Mouse (Mus musculus): ENCODE data around the gene Zbtb37.
A peak's percentile ranks its signal among the peaks of the same experiment; 100 is the strongest.

Gene Zbtb37

DNA sequence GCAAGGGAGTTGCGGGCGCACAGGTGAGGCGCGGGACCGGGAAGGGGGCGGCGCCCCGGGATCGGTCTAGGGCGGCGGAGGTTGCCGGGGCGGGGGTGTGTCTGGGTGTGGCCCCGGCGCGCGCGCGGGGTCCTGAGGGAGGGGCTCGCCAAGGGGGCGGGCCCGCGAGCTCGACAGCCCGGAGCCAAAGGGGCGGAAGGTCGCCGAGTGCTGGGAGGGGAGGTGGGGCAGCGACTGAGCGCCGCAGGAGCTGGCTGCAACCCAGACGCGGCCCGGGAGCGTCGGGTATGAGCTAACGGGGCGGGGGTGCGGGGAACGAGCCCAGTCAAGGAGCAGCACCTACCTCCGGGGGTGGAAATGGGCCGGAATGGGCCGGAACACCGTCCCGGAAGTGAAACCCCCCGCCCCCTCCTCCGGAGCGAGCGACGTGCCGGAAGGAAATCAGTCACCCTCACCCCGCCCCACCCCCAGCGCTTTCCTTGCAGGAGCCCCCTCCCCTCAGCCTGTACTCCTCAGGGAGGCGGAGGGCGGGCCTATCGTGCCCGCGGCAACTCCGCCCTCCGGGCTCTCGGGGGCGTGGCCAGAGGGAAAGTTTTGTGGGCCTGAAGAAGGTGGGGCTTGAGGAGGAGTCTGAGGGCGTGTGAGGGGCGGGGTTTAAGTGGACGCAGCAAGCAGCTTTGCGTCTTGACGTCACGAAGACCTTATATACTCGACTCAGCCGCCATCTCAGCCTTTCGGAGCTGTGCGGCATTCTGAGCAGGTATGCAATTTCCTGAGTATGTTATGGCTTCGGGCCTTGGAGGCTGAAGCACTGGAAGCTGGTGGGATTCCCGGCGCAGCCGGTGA, at the start of gene Zbtb37:
Zbtb37 (minus strand) TSS at position 415 of the 846 bp plus-strand sequence.
- DNase-seq = peak; percentile 98

DNA sequence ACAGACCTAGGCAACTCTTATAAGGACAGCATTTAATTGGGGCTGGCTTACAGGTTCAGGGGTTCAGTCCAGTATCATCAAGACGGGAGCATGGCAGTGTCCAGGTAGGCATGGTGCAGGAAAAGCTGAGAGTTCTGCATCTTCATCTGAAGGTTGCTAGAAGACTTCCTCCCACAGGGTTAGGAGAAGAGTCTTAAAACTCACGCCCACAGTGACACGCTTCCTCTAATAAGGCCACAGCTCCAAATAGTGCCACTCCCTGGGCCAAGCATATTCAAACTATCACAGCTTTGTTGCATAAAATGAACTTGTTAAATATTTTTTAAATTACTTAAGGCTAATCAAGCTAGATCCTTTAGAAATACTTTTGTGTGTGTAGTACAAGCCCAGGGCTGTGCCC, 42.6 kb upstream of the Zbtb37 start:
- DNase-seq = no peak

DNA sequence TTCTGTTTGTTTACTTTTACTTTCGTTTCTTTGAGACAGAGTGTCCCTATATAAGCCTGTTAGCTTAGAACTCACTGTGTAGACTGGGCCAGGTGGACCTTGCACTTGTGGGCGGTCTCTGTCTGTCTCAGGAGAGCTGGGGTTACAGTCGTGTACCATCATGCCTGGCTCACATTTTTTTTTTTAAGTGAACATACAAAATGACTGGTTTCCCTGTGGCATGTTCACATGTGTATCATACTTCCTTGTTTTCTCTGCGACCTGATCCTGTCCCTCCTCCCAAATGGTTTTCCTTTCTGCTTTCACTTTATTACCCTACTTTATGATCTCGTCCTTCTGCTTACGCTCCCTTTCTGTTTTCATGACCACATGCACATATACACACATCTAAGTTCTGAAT, 41.6 kb upstream of the Zbtb37 start:
- no peak for DNase-seq

DNA sequence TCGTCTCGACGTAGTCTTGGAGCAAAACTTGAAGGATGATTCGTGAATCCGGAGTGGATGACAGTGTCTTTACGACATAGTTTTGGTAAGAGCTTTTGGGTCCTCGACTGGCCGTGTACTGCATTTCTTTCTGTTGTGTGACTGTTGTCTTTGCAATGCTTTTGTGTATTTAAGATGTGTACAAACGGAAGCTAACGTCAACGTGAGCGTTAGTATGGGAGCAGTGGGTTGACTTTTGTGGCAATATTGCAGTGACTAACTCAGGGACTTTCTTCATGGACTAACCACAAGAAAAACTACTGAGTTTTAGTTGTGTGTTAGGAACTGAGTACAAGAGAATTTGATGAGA, 36.6 kb upstream of the Zbtb37 start:
- no peak for DNase-seq

DNA sequence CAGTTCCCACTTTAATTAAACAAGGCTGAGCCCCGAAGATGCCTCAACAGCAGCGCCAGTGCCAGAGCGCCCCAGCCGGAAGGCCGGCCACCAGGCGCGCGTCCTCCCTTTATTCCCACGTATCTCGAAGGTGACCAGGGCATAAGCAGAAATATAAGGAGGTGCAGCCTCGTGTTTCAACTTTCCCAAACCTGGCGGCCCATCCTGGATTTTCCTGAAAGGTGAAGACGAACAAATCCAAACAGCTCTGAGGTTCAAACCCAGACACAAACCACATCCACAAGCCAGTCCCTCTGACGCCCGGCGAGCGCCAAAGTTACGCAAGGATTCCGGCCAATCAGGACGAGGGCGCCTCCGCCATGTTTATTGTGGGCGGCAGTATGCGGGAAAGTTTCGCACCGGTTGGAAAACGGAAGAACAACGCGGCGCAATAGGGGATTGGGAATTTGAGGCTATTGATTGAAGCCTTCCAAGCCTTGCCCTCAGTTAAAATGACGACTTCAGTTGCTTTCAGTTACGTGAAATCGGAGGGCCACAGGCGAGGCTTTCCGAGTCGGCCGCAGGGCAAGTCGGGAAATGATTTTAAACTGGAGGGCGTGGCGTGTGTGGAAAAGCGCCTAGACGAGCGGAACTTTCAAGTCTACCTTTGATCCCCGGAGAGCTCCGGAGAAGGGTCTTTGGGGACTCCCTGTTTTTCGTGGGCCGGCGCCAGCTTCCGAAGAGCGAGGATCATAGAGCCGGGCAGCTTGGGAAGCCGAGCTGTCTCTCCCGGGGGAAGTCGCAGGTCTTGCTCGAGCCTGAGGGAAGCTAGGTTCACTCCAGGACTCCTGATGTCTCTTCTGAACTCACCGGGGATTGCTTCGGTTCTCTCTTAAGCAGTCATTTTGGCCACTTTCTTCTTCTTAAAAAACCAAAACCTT, 36.0 kb upstream of the Zbtb37 start, which contains the start of the genes Dars2 and Cenpl:
Dars2 (minus strand) TSS at position 307 of the 920 bp plus-strand sequence.
Cenpl (plus strand) TSS at position 362 of the 920 bp plus-strand sequence.
- peak; percentile 96 for DNase-seq

DNA sequence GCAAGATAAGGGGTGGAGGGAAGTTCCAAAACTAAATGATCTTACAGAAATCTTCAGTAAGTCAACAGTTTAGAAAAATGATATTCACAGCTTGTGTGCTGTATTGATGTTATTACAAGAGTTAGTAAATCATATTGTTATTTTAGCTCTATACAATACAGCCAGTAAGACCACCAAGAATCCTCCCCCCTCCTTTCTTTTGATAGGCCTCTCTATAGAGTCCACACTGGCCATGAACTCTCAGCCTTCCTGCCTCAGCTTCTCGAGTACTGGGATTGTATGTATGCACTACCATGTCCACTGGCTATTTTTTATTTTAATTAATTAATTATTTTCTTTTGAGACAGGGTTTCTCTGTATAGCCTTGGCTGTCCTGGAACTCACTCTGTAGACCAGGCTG, 28.7 kb upstream of the Zbtb37 start:
- DNase-seq = no peak

DNA sequence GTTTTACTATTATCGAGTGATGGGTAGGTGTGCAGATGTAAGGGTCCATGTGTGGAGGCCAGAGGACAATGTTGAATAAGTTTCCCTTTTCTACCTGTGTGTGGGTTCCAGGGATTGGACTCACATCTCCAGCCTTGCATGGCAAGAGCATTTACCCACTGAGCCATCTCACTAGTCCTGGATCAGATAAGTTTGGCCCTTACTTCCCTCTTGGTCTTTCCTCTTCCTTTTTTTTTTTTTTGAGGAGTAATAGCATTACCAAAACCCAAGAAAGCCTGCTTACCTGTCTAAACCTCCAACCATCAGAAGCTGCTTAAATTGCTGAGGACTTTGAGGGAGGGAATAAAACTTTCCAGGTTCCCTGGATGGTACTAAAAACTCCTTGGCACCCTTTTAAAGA, 22.5 kb upstream of the Zbtb37 start:
- no peak for DNase-seq

DNA sequence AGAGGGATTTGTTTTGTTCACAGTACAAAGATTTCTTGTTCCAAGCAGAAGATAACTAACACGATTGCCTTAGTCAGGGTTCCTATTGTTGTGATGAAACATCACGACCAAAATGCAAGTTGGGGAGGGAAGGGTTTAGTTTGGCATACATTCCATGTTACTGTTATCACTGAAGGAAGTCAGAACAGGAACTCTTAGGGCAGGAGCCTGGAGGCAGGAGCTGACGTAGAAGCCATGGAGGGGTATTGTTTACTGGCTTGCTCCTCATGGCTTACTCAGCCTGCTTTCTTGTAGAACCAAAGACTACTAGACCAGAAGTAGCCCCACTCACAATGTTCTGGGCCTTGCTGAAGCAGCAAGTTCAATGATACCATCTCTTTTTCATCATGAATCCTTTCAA, 12.3 kb upstream of the Zbtb37 start:
- DNase-seq = no peak

DNA sequence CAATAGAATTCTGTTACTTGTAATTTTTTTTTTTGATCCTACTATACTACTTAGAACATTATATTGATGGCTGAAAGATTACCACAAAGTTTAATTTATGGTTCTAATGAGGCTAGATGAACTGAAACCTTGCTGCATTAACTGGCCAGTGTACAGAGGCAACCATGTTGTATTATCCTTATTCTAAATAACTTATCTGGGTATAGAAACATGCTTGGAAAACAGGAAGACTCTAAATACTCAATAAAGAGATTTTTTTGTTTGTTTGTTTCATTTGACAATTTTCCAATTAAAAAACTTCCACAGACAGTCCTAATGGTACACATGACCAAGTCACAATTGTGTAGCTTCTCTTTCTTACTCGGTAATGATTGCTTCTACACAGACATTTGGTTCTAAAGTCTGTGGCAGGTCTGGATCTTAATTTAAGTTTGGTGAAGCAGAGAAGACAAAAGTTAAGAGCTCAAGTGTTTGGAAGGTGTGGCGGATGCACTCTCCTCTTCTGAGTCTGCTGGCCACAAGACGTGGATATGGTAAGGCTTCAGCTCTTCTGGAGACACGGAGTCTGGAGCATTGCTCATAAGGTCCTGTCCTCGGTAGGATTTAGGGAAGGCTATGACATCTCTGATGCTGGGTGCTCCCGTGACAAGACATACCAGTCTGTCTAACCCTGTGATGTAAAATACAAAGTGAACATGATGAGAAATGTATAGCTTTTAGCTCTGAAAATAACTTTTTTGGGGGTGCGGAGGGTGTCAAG, 6.8 kb upstream of the Zbtb37 start:
- DNase-seq = no peak

DNA sequence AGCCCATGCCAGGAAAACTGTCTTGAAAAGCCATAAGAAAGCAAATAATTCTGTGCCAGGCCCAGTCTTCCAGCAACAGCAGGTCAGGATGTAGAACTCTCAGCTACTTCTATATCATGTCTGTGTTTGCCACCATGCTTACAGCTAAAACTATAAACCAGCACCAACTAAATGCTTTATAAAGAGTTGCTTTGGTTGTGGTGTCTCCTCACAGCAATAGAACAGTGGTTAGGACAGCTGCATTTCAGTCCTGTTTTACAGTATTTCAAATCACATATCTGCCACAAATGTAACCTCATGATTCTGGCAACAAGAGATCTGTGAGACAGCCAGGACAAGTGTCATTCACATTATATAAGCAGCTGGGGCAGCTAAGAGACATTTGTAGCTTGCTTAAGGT, 6.2 kb upstream of the Zbtb37 start:
- no peak for DNase-seq

DNA sequence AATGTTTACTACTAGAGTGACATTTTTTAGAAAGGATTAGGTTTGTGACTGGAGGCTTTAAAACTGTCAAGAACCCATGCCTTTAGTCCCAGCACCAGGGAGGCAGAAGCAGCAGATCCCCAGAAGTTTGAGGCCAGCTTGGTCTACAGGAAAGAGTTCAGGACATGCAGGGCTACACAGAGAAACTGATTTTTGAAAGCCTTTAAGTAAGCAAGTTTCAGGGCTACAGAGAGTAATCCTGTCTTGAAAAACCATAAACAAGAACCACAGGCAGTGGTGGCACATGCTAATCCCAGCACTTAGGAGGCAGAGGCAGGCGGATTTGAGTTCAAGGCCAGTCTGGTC, 5.7 kb upstream of the Zbtb37 start:
- no peak for DNase-seq

DNA sequence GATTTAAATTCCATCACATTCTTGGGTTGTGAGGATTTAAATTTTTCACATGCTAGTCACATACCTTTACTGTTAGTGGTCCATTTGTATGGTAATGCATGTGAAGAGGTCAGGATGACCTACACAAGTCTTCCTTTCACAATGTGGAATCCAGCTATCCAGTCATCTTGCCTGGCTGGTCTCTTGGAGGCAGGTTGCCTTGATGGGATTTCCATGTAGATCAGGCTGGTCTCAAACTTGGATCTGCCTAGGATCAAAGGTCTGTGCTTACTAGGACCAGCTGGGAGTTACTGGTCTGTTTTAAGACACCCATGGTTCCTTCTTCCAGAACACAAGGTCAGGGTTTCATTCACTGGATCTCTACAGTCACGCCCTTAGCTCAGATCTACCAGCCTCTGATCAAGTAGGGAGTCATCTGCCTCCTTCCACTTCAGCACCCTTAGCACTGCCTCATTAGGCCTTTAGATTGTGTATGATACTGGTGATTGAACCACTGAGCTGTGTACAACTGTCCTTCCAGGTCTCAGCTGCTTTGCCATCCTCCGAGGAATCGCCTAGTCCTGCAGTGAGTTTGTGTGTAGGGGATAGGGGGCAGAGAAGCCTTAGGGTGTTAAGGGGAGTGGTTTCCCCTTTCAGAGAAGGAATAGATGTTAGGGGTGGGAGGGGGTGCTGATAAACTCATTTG, 5.2 kb upstream of the Zbtb37 start:
- no peak for DNase-seq

DNA sequence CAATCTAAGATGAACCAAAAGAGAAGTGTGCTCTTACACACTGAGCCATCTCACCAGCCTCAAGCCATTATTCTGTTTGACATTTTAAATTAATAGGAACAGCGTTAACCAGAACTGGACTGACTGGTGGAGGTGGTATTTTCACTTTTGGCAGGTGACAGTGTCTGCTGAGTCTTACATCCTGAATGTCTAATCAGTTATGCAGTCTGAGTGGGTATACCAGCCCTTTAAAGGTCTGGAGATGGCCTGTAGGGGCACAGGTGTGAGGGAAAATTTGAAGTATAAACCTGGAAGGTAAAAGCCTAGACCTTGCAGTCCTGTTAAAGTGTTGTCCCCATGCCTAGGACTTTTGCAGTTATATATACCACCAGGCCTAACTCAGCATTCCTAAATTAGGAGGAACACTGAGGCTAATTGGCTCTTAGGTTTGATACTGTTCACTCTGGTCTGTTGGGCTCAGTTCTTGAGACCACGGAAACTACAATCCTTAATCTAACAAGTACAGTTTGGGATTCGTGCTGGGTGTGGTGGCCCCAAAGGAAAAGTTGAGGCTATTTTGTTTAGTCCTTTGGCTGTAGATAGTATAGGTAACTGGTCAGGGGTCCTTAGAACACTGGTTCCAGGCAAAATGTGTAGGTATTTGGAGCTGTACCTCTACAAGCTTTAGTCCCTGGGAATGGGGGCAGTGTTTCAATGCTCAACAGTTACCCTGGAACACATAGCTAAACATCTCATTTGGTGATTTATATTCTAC, 4.5 kb upstream of the Zbtb37 start:
- DNase-seq = no peak

DNA sequence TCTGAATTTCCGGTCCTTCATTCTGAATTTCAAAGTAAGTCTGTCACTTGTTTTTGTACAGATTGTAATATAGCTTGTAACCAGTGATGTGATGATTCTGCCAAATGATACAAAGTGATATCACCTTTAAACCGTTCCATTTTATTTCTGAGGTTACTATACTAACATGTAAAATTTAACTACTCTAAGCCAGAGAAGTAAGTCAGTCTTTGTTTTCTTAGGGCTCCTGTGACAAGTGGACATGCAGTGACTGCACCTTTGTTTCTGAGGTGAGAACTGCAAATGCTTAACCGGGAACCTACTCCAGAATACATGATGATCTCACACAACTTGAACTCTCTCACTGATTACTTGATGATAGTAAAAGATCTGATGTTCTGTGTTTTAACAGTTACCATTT, 3.4 kb upstream of the Zbtb37 start:
- DNase-seq = no peak

DNA sequence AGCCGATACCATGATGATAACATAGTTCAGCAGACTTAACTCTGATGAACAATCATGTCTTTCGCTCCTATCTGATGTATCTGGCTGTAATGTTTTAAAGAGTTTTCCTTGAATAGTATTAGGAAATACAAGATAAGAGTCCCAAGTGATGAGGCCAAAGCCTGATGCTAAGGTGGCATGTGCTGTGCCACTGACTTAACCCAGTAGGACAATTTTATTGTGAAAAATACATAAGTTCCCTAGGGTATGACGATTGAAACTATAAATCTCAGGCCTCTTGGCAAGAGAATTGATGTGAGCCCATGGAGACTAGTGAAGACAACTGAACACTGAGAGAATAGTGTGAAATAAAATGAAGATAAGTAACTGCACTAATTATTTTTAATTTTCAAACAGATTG, 3.0 kb upstream of the Zbtb37 start:
- DNase-seq = no peak

DNA sequence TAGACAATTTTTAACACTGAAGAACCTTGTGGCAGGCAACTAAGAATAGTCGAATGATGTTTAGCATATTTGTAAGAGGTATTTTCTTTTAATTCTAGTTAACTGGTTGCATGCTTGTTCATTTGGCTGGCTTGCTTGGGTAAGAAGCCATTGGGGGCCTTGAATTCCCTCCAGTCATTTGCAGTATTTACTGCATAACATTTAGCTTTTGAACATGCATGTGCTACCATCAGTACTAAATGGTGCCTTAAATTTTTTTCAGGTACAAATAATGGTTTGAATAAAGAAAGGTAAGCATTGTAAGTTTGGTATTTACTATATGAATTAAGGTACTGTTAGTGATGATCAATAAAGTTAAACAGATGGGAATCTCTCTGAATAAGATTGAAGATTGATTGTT, 2.4 kb upstream of the Zbtb37 start:
- DNase-seq = no peak

DNA sequence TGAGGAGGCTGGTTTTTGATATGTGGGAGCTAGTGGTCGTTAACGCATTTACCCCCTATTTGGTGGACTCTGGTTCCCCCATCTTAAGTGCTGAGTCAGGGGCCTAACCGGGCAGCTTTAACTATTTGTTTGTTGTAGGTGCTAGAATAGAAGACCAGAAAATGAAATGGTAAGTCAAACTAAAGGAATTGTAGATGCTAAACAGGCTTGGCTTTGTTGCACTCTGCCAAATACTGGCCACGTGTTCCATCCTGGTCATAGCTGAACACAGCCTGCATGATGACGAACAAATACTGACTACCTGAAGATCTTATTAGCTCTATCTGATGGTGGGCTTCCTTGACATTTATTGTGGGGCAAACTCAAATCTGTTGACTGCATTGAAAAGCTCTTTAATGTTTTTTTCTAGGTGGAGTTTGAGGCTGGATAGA, 1.8 kb upstream of the Zbtb37 start:
- DNase-seq = peak; percentile 17

DNA sequence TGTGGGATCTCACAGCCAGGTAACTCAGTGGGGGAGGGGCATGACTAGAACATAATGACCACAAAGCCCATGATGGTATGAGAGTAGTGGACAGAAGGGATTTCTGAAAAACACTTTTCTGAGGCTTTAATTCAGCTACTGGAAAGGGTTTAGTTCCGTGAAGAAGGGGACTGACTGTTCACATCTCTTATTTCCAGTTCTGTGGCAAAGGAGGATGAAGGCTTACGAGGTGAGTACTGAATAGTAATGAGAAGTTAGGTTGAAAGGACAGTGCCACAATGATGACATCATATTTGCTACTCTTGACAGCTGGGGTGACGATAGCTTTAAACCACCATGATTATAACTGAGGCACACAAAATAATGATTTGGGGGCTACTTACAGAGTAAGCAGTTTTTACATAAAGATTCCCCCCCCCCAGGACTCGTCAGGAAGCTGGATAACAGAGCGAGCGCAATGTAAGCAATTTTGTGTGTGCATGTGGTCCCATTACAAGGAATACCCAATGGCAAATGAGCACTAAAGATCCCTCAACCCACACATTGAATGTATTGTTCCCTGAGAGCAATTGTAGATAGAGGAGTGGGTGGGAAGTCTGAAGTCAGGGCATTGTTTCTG, 1.2 kb upstream of the Zbtb37 start:
- peak; percentile 51 for DNase-seq

DNA sequence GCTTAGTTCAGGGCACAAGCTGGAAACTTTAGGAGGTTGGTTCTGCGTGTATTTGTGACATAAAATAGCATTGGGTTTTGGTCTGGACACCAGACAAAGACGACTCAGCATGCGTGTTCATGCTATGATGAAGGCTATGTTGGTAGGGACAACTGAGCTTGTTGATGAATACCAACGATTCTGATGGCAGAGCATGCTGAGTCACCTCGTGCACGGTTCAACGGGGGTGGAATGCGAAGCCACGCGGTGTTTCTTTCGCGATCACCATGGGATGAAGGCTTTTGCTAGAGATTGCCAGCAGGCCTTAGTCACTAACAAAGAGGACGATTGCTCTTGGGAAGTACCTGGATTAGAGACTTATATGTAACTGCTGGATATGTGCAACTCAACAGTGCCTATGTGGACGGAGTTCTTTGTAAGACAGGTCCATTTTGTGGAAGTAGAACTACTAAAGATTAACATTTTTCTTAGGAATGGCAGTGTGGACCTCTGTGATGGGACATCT, 684 bp upstream of the Zbtb37 start:
- DNase-seq = no peak

DNA sequence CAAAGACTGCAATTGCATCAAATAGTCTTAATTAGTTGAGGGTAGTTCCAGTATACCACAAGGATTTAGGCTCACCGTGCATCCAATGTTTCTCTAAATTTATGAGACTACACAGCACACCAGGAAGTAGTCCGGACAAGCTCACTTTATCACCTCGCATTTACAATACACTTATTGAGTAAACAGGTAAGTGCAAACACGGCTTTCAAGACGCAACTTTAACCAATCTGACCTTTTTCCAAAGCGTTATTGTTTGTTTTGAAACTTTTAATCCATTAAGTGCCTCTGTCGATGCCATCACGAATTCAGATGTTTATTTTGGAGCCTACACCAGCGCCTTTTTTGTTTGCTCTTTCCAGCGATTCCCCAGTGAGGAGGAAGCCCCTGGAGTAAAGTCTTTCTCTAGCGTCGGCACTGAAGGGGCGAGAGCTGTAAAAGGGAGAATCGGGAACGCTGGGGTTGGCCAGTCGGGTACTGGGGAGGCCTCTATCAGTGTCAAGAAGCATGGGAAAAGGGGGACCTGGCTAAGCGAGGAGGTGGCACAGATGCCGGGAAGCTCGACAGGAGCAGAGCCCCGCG, 704 bp downstream of the Zbtb37 start:
- peak; percentile 7 for DNase-seq

DNA sequence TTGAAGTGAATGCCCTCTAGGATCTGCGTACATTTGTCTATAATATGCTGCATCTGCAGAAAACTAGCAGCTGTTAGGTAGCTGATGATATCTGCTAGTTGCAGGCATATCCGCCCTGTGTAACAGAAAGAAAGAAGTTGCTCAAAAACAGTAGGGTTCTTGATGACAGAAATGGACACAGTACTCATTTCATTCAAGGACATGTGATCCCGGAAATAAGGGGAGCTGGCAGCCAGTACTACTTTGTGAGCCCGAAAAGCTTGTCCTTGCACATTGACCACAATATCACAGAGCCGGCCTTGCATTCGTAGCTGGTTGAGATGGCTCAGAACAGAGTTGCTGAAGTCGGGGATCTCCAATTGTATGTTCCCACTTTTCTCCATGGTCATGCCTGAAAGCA, 2.3 kb downstream of the Zbtb37 start:
- DNase-seq = no peak
